Mouse (Mus musculus) R1 (cell line): Measurements from ENCODE around the gene Khnyn.

Source experiments
- DNase-seq: peaks from one replicate; pipeline ENCODE4 v3.0.0-alpha.2; 2018; ENCODE audit warnings: low read depth, low spot score

Khnyn gene

DNA sequence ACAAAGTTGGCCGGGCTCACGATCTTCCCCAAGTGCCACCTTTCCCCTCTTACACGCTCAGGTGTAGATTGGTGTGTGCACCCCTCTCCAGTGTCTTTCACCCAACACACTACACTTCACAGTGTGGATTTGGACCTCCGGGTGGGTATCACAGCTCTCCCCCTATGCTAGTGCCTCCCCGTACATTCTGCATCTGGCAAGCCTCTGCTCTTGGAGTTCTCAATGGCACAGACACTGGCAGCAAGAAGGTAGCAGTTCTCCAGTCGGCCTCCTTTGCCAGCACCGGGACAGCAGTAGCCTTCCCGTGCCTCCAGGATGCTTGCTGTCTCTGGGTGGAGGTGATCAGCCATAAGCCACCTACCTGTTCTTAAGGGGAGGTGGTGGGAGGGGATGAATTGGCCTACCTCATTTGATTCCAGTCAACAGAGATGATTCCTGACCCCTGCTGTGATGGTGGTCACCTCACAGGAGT, 11.5 kb upstream of the Khnyn start:
- no peak for DNase-seq

DNA sequence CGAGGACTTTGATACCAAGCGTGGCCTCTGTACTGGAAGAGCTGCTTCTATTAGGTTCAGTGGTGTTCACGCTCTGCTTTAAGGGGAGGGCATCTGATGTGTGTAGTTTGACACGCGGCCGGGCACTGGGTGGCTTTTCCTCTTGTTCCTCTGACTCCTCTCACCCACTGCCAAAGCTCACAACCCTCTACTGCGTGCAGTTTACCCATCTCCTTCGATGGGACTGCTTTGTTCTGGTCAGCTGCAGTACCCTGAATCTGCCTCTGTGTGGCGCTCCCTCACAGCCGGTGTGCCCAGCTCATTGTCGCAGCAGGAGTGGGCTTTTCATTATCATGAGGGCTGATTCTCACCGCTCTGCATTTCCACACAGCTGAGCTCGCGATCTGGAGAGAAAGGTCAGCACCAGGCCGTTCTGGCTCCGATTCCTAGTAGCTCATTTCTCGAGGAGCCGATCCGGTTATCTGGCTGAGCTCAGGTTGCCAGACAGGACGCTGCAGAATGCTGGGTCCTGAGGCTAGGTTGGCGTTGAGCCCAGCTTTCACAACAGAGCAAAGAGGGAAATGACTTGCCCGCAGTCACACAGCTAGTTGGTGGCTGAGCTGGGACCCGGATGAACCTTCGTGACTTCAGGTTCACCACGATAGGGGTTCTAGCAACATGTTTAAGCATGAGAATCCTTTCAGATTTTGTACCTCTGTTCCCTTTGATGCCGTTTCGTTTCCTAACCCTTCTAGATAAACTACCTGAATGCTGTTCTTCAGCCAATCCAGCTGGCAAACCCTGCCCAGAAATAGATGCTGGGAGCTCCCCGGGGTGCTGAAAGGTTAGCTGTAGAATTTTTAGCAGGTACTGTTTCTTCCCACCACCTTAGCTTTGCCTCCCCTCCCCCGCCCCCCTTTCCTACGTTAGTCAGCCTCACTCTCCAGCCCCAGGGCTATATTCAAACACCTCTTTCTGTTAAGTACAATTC, 10.7 kb upstream of the Khnyn start:
- peak; percentile 85 for DNase-seq

DNA sequence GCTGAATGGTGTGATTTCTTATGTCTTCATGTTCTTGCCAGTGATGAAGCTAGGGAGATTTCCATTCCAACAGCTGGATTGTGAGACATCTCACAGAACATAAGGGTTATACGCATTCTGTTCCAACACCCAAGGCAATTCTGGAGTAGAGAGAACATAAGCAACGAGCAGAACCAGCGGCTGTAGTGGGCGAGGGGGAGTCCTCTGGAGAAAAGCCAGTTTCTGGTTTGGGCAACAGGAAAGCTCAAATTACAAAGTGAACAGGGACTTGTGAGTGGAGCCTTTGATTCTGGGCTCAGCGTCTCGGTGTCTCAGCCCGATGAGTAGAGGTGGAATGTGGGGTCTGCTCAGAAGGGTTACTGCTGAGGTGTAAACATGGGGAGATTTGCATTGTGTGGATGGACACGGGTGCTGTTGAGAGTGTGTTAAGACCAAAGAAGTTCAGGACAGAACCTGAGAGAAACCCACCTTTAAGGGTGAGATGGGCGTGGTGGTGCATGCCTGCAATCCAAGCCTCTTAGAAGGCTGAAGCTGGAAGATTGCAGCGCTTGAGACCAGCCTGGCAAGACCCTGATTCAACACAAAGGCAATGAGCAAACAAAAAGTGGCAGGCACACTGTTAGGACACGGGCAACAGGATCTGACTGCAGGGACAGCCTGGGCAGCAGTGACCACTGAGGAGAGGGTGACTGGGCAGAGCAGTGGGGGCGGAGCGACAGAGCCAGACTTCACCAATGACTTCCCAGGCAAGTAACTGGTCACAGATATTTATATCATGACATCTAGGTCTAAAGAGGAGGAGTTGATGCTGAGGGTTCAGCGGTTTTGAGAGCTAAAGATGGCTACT, 7.1 kb upstream of the Khnyn start:
- no peak for DNase-seq

DNA sequence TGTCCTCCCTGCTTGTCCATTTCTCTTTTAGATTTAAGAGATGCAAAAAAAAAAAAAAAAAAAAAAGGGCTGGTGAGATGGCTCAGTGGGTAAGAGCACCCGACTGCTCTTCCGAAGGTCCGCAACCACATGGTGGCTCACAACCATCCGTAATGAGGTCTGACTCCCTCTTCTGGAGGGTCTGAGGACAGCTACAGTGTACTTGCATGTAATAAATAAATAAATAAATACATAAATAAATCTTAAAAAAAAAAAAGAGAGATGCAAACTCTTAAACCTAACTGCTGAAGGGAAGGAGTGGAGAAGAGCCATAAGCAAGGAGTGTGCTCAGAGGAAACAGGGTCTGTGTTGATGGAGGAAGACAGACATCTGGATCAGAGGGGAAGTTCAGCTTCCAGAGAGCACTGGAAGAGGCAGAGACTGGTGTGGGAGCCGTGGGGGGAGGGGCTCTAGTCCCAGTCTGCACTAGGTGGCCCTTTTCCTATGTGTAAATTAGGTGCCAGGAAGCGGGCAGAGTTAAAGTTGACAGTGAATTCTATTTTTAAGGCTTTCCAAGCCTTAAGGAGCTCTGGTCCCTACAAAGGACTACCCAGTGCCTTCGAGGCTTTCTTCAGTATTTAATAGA, 6.3 kb upstream of the Khnyn start:
- no peak for DNase-seq

DNA sequence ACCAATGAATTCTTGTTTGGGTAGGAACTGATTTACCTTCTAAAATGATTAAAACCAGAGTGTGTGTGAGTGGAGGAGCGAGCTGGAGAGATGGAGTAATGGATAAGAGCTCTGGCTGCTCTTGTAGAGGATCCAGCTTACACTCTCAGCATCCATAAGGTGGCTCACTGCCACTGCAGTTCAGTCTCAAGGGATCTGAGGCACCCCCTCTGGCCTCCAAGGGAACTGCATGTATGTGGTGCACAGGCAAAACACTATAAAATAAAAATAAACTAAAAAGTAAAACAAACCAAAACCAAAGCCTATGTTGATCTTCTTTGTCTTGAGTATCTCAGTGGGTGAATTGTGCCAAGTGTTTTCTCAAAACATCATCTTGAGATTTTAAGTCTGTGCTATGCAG, 5.1 kb upstream of the Khnyn start:
- peak; percentile 82 for DNase-seq

DNA sequence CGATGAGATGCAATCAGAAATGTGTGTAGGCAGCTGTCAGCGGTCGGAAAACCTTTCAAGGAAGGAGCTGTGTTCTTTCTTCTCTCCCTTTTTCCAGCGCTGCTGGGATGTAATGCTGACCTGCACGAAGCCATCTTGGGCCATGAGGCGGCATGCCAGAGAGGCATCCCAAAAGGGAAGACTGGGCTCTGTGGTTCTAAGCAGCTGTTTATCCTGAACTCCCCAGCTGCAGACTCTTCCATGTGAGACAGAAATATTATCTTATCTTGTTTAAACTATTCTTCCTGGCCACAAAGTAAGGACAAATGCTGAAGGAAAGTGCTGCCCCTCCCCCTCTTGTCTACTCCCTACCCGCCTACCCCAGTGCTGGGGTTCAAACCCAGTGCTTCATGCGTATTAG, 3.8 kb upstream of the Khnyn start:
- no peak for DNase-seq

DNA sequence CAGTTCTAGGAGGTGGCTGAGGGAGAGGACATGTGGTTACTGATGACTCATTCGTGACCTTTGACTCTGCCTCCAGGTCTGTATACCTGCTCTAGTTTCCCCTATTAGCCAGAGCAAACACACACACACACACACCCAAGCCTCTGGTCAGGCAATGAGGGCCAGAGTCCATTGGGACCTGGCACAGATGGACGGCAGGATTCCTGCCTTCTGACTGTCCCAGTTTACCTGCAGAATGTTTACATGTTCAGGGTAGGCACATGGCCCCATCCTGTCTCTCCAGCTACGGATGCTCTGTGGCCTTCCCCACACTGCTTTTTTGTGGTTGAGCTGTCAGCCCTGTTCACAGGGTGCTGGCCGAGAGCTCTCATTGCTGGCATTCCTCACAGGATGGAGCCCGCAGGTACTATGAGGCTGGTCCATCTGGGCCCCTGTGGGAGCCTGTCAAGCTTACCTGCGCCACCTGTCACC, 2.5 kb upstream of the Khnyn start:
- DNase-seq, result no peak

DNA sequence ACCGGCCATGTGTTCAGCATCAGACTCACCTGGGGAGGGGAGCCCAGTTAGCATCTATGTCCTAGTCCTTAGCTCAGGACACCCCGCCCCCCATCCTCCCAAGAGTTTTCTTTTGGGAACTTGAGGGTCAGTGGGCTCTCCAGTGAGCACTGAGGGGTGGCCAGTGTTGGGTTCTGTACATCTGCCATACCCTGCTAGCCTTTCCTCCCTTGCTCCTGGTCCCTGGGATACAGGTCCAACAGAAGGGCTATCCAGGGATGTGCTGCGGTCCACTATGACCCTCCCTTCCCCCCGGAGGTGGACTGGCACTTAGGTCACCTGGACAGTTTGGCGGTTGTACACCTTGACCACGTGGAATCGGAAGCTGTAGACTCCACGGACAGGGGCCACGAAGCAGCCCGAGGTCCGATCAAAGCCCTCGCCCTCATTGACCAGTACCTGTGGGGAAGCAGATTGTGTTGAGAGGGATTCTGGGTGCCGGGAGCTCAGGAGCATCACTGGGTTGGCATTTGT, 1.5 kb upstream of the Khnyn start:
- DNase-seq, result no peak

DNA sequence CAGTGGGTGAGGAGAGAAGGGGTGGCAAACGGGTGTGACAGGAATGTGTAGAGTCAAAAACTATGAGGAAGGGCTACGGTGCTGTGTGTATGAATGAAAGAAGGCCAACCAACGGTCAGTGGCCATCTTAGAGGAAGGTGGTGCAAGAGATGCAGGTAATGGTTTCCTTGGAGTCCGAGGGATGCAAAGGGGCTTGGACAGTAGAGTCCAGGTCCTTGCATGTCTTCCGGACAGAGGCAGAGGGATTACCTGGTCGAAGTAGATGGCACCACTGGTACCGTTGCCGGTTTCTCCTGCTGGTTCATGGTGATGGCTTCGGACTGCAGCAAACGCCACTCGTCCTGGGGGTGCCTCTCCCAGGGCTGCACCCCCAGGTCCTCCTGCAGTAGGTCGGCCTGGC, 1.1 kb upstream of the Khnyn start:
- DNase-seq, result no peak

DNA sequence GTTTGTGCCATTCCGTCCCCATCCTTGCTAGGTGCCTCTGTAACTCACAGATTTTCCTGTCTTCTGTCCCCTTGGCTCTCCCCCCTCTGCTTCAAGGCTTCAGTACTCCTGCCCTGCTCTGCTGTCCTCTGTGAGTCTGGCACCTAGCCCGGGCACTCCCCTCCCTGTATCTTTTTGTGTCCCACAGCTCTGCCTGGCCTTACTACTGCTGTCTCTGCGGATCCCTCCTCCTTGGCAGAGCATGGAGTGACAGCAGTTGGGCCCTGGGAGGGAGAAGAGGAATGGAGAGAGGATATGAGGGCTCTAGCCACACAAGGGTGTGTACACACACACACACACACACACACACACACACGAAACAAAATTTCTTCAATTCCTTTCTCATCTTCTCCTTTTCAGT, 581 bp upstream of the Khnyn start, which contains the start of gene Cbln3:
TSS of gene Cbln3 (minus strand) at position 227 of the 400 bp plus-strand sequence.
- no peak for DNase-seq

DNA sequence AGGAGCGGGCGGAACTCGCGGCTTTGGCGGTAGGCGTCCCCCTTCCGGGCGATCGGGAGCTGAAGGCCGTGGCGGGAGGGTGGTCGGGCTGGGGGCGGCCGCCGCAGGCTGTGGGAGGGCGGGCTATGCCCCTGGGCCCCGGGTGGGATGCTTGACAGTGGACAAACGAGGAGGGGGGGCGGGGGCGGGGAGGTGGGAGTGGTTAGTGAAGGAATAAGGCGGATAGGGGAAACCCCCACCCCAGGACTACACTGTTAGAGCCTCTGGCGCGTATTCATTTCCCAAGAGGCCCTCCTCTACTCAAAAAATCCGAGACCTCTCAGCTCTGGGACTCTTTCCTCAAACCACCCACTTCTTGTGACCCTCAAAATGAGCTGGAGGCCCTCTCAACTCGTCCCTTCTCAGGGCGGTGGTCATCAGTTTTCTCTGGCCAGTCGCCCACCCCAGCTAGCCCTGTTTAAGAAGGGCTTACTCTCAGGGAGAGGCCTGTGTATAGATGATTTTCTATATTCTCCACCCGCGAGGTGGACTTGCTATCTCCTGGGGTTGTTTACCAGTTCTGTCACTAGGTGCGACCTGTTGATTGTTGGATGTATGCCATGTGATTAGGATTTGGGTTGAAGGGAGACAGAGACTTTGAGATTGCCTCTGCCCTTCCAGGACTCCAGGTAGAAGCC, 505 bp downstream of the Khnyn start:
- DNase-seq, result no peak

DNA sequence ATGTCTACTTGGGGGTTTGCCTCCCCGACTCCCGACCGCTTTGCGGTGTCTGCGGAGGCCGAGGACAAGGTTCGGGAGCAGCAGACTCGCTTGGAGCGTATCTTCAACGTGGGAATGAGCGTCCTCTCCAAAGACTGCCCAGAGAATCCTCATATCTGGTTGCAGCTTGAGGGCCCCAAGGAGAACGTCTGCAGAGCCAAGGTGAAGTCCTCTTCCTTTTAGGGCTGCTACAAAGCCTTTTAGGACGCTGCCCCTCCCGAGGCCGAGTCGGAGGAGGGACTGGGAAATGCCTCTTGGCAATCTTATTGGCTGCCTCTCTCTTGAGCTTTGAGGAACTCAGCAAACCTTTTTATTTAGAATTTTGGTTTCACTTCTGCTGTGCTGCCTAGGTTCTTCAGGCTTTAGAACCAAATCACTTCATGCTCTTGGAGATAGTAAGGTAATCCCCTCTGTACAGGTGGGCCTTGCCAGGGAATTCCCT, 1.1 kb downstream of the Khnyn start:
- no peak for DNase-seq

DNA sequence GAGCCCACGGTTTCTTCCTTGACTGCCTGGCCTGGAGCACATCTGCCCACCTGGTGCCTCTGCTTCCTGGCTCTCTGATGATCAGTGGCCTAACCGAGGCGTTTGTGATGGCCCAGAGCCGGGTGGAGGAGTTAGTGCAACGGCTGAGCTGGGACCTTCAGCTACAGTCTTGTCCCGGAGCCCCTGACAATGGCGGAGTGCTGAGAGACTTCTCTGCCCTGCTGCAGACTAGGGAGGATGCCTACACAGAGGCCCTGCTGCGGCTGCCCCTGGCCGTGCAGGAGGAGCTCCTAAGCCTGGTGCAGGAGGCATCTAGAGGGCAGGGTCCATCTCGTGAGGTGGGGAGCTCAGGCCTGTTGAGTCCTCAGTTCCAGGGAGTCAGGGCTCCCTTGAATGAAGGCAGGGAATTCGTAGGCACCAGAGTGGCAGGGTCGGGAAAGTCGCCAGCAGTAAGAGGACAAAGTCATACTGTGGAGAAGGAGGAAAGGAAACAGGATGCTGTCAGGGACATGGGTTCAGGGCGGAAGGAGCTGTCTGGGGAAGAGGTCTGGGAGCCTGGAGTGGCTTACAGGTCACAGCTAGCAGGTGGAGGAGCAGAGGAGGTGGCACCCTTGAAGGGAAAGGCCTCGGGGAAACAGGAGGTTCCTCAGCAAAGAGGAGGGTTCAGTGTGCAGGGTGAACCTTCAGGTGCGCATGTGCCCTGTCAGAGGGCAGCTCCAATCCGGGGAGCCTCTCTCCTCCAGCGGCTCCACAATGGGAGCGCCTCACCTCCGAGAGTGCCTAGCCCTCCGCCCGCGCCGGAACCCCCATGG, 2.0 kb downstream of the Khnyn start:
- DNase-seq, result no peak

DNA sequence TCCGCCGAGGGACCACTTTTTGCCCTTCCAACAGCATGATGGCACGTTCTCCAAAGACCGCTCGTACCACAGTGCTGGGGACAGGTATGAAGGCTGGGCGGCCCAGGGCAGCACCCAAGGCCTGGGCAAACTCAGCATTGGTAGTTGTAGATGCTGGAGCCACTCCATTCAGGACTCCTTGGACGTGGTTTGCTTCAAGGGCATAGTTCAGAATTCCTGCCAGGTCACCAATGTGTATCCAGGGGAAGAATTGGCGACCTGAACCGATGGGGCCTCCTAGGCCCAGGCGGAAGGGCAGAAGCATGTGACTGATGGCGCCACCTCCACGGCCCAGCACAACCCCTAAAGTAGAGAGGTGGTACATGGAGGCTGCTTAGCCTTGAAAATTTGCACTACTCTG, 12.9 kb downstream of the Khnyn start:
- no peak for DNase-seq

DNA sequence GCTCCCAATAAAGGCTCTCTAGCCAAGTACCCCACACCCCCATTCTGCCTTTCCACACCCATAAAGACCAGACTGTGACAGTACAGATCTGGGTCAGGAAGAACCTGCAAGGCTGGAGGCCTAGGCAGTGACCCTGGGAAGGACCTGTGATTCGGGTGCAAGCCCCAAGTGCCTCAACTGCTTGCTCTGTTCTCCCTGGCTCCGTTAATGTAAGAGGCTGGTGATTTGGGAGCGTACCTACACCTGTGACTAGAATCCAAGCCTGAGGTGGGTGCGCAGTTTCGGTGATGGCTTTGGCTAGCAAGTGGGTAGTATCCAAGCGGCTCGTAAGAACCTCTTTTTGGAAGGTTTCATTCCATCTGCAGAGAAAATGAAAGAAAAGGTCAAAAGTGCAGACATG, 14.2 kb downstream of the Khnyn start:
- no peak for DNase-seq

DNA sequence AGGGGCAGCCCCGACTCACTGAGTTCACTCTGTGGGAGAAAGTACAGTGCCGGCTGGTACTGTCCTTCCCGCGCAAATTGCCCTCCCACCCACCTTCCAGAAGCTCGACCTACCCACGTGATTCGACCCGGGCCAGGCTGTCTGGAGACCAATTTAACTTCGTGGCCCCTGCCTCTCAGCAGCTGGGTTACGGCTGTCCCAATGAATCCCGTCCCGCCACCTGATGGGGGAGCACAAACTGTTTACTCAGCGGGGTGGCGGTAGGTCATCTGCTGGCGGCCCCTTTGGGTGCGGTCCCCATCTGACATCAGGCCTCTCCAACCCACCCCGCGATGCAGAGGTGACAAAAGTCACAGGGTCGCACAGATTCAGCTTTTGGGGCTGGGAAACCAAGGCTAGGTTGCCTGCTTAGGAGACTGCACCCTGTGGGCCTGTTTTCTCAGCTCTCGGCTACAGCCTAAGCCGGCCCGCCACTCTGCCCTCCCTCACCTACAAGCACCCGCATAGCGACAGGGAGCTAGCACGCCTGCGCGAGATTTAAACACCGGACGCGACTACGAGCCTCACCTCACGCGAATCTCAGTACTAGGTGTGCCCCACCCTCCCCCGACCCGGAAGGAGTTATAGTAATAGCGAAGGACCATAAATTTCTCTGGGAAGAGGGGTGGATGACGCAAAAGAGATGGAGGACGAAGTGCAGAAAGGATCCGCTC, 15.1 kb downstream of the Khnyn start, which contains the start of gene Sdr39u1:
TSS of gene Sdr39u1 (minus strand) at position 593 of the 713 bp plus-strand sequence.
- DNase-seq, result peak; percentile 92

DNA sequence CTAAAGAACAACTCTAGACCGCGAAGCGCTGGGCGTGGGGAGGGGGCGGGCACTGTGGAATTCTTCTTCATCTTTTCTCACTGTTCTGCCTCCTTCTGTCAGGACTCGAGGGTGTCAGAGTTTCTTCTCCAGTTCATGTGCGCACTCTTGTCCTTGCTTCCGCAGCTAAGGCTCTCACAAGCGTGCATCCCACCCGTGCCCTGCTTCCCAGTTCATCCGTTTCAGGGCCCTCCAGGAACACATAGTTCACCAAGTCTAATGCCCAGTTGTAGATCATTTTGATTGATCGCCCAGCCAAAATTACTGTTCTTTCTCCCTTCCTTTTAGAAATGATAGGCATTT, 15.6 kb downstream of the Khnyn start:
- no peak for DNase-seq

DNA sequence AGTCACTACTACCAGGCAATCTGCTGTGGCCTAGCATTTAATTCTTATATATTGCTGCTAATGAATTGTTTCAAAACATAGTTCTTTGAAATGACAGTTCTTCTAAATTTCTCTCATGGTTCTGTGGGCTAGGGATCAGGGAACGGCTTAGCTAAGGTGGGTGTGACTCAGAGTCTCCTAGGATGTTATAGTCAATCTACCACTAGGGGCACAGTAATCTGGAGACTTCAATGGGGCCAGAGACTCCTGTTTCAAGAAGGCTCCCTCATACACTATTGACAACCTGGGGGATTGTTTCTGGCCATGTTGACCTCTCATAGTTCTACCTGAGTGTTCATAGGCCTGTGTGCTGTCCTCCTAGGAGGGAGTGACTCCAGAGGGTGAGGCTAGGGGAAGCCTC, 20.8 kb downstream of the Khnyn start:
- DNase-seq, result peak; percentile 43

DNA sequence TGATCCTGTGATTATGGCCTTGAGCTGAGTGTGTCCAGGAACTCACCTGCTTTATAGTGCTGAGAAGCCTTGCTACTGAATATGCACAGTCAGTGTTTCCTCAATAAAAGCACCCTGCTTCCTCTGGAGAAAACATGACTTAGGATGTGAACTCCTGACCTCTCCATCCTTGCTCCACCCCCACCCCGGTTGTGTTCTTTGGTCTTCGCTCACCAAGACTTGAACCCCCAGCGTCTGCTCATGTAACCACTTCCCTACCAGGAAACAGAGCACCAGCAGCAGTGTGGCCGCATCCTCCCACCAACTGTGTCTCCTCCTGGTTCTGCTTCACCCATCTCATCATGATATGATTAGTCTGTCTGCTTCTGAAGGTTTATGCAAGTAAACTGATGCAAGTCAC, 28.7 kb downstream of the Khnyn start:
- peak; percentile 49 for DNase-seq
